Mouse (Mus musculus) induced T-regulatory cell, adult 2 months (primary cell): ENCODE data around the gene Megf11.

Experiments used
- DNase-seq: peaks from one replicate; pipeline ENCODE4 v3.0.0-alpha.2; 2012; ENCODE audit warnings: low read depth

Megf11 gene

DNA sequence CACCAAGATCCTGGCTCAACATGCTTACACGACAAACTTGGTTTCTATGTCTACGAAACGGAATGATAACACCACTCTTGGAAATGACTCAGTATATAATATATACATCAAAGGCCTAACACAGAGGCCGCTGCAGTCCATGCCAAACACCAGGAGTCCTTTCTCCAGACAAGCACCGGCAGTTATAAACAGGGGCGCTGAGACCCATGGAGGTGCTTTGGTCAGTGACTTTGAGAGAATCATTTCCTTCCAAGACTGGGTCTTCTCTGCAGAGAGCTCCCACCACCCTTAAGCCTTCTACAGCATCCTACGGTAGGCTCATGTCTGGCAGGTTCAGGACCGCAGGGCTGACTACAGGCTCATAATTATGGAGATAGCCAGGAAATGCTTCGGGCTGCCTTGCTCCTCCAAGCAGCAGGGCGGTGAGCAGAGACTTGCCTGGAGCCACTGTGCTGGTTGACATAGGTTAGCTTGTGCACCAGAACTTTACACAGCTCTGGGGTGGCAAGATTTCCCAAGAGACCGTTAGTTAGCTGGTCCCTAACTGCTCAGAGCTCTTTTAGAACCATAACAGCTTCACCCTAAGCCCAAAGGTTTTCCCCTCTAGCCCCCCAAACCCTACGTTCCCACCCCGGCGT is 219.8 kb downstream of the Megf11 start:
- DNase-seq: no peak

DNA sequence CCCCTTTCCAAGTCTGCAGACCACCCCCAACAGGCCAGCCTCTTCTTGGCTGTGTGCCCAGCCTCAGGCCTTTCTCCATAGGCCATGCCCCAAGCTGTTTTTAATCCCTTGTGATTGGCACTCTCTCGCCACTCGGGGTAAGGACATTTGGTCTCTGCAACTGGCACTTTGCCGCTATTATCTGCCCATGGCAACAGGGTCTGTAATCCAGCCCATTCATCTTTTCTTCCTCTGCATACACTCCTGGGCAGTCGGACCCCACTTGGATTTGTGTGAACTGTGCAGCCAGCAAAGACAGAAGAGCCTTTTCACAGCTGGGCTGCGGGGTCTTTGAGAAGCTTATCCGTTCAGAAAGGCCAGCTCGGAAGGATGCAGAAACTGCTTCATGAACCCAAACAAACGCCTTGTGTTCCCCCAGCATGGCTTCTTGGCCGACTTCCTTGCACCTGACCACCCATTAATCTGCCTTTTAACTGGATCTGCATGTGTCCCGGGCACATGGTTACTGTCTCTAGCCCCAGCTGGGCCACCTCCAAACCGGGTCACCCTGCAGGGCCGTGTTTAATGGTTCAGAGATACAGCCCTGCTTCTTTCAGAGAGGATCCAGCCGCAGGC is 220.4 kb downstream of the Megf11 start:
- no peak for DNase-seq

DNA sequence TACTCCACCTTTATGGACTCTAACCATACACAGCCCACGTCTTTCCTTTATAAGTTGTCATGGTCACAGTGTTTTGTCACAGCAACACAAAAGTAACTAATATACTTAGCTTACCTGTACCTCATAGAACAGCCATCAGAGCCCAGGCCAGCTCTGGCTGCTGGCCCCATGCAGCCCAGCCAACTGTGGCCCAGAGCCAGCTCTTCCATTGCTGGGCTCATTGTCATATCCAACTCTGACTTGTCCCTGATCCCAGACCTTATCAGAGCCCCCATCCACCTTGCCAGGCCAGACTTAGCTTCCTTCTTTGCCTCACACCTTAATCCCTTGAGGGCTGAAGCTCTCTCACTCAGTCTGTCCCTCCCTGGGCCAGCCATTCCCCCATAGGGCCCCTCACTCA is 221.6 kb downstream of the Megf11 start:
- DNase-seq: no peak

DNA sequence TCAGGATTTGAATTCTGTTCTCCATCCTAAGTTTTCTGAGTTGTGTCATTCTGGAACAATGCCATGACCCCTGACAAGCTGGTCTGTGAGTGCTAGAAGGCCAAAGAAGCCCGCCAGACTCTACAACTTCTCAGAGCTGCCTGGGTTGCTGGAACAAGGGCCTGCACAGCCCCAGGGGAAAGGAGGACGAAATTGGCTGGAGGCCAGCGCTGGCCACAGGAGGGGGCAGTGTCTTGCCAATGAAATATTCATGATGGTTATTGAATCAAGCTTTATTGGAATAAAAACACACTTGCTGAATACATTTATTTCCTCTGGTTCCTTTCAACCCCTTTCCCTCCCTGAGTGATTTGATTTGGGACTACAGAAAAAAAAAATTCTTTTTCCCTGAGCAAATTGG is 224.1 kb downstream of the Megf11 start:
- no peak for DNase-seq

DNA sequence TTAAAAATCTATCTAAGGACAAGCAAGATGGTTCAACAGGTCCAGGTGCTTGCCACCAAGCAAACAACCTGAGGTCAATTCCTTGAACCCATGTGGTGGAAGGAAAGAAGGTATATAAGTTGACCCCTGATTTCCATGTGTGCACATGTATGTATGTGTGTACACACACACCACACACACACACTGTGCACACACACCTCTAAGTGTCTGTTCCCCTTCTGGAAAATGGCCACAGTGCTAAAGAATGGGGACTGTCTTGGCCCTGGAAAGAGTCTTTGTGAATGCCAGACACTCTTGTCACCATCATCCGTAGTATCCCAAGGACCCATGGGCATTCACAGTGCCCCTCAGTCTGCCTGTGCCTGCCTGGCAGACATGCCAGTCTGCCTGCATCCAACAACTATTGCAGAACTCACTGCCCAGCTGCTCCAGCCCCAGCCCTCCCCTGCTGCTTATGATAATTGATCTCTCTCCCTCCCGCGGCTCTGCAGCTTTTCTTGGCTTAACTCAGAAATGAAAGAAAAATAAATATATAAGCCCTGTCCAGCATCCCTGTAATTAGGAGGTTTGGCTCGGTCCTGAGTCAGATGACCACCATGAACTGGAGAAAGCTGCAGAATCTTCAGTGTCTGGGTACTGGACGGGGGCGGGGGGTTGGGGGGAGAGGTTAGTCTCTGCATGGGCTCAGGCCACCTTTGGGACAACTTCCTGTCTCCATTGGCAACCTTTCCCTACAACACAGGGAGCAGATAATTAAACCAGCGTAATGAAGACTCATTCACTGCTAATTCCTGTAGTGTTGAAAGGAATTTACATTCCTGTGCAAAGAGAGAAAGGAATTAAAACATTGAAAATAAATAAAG is 226.9 kb downstream of the Megf11 start:
- no peak for DNase-seq

DNA sequence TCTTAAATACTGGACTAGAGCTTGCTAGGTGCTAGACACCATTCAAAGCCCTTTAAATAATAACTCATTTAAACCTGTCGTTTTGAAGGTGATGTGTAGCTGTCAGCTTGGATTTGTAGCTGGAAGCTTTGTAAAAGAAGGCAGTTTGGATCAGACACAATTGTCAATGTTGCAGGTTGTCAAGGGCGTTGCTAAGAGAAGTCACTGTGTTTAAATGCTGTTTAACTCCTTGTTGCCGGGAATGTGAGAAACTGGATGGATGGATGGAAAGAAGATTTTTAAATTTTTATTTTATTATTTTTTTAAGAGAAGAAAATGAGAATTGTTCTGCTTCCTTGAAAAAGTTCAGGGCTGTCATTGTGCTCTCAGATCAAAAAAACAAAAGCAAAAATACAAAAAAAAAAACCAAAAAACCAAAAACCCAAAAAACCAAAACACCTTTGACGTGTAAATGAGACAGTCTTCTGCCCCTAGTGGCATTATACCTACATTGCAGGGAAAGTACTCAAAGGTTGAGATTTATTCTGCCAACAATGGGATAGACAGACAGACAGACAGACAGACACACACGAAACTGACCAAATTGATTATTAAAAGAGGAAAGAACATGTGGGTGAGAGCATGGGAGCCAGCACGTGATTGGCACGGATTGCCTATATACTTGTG is 227.7 kb downstream of the Megf11 start:
- peak; percentile 34 for DNase-seq

DNA sequence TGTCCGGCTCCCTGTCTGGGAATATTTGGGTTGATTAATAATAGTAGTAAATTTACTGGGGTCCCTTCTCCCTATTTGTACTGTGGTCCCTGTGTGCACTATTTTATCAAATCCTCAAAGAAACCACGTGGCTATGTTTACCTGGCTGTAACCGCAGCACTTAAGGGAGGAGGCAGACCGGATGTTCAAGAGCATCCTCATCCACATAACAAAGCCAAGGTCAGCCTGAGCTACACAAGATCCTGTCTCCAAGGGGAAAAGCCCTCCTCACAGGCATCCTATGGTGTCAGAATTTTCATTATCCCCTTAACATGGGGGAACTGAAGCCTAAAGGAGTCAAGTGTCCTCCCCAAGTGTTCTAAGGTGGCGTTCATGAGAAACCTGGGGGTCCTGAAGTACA is 232.0 kb downstream of the Megf11 start:
- no peak for DNase-seq

DNA sequence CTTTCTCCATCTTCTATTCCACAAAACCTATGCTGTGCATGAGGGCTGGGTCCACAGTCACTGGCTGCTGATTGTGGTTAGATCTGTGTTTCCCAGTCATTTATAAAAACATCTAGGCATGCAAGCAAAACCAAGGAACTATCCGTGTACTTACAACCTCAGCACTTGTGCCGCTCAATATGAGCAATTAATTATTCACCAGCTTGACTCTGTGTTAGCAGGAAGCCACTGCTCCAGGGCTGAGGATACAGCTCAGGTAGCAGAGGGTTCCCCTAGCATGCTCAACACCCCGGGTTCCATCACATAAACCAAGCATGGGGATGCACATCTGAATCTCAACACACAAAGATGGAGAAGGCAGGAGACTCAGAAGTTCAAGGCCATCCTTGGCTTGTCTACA is 233.0 kb downstream of the Megf11 start:
- DNase-seq: no peak

DNA sequence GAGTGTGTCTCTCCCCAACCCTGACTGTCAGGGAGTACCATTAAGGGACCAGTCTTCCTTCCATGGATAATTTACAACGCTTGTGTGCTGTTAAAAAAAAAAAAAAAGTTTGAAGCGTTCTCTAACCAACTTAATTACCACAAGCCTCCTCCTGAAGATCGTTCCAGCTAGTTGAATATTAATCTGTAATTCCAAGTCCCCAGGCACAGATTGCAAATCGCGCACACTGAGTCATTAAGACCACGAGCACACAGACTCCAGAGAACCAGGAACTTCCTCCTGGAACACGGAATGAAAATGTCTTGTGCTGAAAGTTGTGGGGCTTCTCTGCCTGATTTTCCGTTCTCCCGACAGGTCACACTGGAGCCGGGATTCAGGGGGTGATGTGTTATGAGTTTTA is 234.0 kb downstream of the Megf11 start:
- no peak for DNase-seq

DNA sequence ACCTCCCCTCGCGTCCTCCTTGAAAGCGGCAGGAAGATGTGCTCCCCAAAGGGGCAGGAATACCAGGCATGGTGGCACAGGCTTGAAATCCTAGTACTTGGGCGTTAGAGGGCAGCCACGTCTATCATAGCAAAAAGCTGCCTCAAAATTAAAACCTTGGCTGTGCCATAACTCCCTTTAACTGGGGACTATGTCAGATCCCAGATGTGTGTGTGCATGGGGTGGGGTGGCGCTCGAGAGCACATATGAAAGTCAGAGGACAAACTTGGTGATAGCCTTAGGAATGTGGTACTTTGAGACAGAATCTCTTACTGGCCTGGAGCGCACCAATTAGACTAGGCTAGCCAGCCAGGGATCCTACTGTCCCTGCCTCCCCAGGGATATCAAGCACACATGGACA is 235.2 kb downstream of the Megf11 start:
- no peak for DNase-seq

DNA sequence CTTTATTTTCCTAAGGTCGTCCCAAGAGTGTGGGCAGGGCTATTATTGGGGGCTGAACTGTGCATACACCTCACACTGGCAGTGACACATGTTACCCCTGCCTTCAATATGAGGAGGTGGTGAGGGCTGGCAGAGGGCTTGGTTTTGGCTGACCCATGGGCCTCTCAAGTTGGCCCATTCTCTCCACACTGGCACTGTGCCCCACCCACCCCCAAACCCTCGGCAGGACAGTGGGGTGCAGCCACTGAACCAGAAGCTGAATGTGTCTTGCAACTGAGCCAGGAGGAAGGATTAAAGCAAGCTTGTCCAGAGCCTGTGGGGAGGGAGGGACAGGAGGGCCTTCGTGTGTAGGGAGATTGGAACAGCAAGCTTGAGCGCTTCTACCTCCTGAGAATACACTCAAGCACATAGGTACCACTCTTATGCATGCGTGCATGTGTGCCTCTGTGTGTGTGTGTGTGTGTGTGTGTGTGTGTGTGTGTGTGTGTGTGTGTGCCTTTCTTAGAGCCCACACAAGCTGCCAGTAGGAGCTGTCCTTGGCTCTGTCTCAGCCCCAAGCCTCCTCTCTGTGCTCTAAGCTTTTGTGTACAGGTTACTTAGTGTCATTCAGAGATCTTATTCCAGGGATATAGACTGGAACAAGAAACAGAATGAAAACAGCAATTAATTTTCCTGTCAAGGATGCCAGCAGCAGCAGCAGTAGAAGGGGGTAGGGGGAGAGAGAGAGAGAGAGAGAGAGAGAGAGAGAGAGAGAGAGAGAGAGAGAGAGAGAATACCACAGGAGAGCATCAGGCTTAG is 236.3 kb downstream of the Megf11 start:
- no peak for DNase-seq

DNA sequence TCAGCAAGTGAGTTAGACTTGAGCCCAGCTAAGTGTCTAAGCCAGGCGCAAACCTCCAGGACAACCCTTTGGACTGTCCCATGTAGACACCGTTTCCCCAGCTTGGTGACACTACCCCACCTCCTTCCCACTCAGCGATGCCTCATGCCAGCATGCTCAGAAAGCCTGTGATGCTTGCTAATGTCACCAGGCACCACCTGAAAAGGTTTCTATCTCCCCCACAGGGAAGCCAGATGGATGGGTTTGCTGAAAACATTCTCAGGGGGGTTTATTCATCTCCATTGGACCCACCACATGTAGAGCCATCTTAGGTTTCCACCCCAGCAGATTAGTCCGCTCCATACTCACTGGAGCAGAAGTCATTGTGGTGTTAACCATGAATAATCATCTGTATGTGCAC is 237.9 kb downstream of the Megf11 start:
- no peak for DNase-seq

DNA sequence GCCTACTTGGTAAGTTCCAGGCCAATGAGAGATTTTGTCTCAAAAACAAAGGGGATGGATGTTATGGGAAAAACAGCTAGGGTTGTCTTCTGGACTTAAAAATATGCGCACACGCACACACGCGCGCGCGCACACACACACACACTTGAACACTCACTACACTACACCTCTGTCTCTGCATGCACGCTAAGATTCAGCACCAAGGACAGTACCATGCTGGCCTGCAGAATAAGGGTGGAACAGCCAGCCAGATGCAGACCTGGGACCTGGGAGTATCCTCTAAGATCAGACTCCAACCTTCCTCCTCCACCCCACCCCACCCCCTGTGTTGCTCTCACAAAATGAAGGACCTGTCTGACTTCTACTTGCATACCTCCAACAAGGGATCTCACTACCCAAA is 239.1 kb downstream of the Megf11 start:
- DNase-seq: peak; percentile 47

DNA sequence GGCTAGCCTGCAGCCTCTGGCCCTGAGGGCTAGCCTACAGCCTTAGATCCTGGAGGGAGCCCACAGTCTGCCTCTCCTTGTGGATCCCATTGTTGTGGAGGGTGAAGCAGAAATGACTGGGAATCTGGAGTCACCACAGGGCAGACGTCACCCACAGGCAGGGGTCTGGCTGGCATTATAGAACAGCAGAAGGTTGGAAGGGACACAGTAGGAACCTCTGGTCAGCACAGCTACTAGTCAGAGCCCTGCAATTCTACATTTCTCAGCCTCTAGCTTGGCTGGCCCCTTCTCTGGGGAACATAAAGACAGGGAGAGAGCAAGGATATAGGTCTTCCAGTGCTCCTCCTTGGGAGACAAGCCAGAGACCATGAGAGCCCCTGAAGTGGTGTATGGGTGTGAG is 244.4 kb downstream of the Megf11 start:
- DNase-seq: no peak

DNA sequence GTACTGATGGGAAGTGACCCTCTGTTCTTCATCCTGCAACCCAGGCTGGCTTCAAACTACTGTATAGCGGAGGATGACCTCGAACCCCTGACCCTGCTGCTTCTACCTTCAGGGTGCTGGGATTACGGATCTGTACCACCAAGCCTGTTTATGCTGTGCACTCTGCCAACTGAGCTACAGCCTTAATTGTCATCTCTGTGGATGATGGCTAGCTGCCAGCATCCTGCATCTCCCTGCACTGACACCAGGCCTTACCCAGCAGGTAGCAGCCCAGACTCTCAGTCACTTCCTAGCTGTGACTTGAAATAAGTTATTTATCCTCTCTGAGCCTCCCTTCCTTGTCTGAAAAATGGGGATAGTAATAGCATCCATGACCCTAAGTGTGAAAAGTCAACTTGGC is 247.7 kb downstream of the Megf11 start:
- DNase-seq: no peak

DNA sequence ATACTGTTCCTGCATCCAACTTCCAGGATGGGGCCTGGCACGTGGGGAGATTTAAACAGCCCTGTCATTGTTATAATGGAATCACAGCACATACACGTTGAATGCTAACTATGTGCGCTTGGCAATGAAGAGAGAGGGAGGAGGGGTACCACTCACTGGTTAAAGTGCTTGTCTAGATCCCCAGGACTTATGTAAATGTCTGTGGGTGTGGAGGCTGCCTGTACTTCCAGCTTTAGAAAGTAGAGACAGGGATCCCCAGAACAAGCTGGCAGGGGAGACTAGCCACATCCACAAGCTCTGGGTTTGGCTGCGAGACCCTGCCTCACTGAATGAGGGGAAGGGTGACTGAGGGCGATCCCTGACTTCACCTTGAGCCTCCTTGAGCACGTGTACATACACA is 250.7 kb downstream of the Megf11 start:
- DNase-seq: no peak

DNA sequence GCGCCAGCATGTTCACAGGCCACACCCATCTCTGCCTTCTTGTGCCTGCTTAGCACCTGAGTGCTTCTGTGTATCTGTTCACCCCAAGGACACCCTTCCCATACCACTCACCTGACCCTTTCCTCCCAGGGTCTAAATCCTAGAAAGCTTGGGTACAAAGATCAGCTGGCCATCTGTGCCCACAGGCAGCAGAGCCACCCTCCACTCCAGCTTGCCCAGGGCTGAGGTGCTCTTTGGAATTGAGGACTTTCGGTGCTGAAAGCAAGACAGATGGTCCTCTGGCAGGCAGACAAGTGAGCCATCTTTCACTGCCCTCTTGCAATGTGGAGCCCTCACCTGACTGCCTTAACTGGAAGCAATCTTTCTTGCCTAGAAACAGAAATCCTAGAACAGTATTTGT is 251.5 kb downstream of the Megf11 start:
- no peak for DNase-seq

DNA sequence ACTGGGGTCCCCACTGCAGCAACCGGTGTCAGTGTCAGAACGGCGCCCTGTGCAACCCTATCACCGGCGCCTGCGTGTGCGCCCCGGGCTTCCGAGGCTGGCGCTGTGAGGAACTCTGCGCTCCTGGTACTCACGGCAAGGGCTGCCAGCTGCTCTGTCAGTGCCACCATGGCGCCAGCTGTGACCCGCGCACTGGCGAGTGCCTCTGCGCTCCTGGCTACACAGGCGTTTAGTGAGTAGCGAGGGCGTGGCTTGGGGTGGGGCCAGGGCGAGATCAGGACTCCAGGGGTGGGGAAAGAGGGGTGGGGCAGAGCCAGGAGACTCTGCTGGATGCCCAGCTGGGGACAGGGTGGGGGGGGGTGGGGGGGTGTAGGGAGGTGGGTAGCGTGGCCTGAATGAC is 252.8 kb downstream of the Megf11 start:
- DNase-seq: no peak

DNA sequence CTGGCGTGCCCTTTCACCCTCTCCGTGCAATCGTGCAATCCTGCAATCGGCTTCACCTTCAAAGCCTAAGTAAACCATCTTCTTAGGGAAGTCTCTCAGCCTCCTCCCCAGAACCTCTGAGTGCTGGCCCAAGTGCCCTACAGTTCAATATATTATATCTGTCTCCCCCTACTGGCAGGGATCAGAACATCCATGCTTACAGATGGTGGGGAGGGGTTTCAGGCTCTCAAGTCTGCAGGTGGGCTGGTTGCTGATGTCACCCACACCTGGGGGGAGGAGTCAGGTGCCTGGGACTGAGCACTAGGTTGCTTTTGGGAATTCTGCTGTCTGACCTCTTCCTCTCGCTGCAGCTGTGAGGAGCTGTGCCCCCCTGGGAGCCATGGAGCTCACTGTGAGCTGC is 254.2 kb downstream of the Megf11 start:
- DNase-seq: peak; percentile 45

DNA sequence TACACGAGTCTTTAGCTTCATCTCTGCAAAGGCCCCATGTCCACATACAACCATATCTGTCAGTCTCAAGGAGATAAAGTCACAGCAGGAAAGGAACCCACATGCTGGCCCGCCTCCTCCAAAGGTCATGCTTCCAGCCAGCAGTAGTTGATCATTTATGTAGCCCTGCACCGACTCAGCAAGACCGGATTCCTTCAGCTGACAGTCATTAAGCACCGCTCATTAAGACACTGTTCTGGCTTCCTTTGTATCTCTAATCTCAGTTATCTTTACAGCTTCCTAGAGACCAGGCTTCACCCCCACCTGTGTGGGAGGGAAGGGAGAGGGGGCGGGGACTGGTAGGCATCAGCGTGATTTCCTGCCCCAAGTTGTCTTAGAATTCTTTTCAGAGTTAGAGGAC is 258.7 kb downstream of the Megf11 start:
- DNase-seq: no peak

DNA sequence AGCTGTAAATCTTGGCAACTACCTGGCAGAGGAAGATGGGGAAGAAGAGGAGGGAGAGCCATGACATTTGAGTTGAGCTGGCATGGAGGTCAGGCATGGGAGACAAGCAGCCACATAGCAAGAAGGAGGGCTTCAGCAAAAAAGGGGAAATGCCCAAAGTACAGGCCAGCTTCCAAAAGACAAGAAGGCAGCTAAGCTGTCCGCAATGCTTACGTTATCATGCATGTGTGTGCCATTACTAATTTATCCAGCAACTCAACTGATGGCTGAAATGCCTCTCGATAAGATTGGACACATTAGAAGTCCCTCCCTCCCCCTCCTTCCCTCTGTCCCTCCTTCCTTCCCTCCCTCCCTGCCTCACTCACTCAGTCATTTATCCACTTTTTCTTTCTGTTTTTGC is 260.0 kb downstream of the Megf11 start:
- DNase-seq: no peak

DNA sequence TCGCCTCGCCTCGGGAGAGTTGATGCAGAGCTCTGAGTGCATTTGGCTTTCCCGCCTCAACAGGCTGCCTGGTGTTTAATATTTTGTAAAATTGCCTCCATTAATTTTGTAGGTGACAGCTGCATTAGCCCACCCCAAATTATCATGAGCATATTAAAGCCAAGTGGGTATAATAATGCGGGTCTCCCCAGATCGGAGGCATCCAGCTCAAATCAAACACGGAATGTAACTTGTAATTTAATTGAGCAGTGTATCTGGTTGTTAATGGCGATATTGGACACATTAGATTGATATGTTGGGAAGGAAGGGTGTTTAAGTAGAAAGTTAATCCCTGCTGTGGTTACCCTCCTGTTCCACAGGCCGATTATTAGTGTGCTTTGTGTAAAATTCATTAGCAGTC is 264.0 kb downstream of the Megf11 start:
- no peak for DNase-seq
